ENCODE assay signal across 8 mouse cellular contexts in the genomic region with DNA sequence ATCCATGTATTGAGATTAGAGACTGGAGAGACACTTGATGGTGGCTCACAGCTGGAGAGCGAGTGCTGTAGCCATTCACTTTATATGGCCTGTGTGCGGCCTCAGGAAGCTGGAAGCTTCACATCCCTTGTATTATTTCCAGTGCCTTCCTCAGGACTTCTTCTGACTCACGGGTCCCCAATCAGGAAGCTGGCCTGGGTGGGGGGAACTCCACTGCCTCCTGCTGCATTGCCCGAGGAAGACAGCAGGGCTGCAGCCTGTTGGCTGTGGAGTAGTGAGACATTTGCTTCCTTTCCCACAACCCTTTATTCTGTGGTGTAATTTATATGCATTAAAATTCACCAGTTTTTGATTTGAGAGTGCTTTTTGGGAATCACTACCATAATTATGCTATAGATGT.
DNase-seq lines count a peak whose midpoint lies in the region.

No protein-coding gene starts in this region.

- peak; percentile 46 for DNase-seq in gastrocnemius, postnatal 14 days
- DNase-seq in gastrocnemius, postnatal 25 days, result no peak
- peak; percentile 53 to 57 for DNase-seq in kidney, postnatal 36 days
- no peak for DNase-seq in kidney, adult 18-20 months
- peak; percentile 20 for DNase-seq in ZHBTc4 (ENCODE audit: low read depth, low spot score)
- peak; percentile 42 to 45 for DNase-seq in heart, postnatal 14 days
- DNase-seq in urinary bladder, adult 2 months (ENCODE audit: low spot score), result no peak
- no peak for DNase-seq in frontal cortex, adult 2 months (ENCODE audit: extremely low spot score in 1 of 2, low spot score in 1 of 2)

- intact Hi-C loops in gastrocnemius, postnatal 14 days (cut with DNase I; ENCODE audit: low total_unique reads), result no loop called here
- intact Hi-C loops in heart, postnatal 14 days (cut with DNase I), result no loop called here

Comparison
In these comparisons a context has a peak if more than half of its experiments do, and no peak if none do; other contexts are left out.
1. DNase-seq: peak in gastrocnemius, postnatal 14 days (single experiment), kidney, postnatal 36 days (2 of 2), ZHBTc4 (single experiment) and heart, postnatal 14 days (2 of 2); none in gastrocnemius, postnatal 25 days (single experiment), kidney, adult 18-20 months (single experiment), urinary bladder, adult 2 months (single experiment) and frontal cortex, adult 2 months (0 of 2).